Mouse (Mus musculus) cerebellum, adult 11 months (tissue): ENCODE data around the gene Tmem131l.

Experiments
- DNase-seq: peaks from one replicate; pipeline ENCODE4 v3.0.0; 2022

Gene Tmem131l

GRCm38 (mm10) chr3:84039646-84040475 is at the start of gene Tmem131l:
Gene Tmem131l, minus strand, starts transcription at chr3:84040175.
- DNase-seq: peak; percentile 66

- DNase-seq: no peak
These were observed 46.9 kb upstream of the Tmem131l start for GRCm38 (mm10) chr3:84086921-84087320.

GRCm38 (mm10) chr3:84086337-84086736 is 46.4 kb upstream of the Tmem131l start:
- DNase-seq: no peak

GRCm38 (mm10) chr3:84085429-84085828 is 45.5 kb upstream of the Tmem131l start:
- DNase-seq: no peak

GRCm38 (mm10) chr3:84081208-84081722 is 41.3 kb upstream of the Tmem131l start:
- DNase-seq: no peak

- no peak for DNase-seq
These were observed 40.1 kb upstream of the Tmem131l start for GRCm38 (mm10) chr3:84080074-84080473.

- DNase-seq: no peak
These were observed 37.5 kb upstream of the Tmem131l start for GRCm38 (mm10) chr3:84077505-84077904.

- DNase-seq: no peak
These were observed 36.8 kb upstream of the Tmem131l start for GRCm38 (mm10) chr3:84076543-84077332.

GRCm38 (mm10) chr3:84075516-84075915 is 35.5 kb upstream of the Tmem131l start:
- DNase-seq: no peak

GRCm38 (mm10) chr3:84074777-84075176 is 34.8 kb upstream of the Tmem131l start:
- no peak for DNase-seq

GRCm38 (mm10) chr3:84071641-84072040 is 31.7 kb upstream of the Tmem131l start:
- DNase-seq: no peak

GRCm38 (mm10) chr3:84070811-84071210 is 30.8 kb upstream of the Tmem131l start:
- DNase-seq: no peak

- DNase-seq: no peak
These were observed 29.1 kb upstream of the Tmem131l start for GRCm38 (mm10) chr3:84068831-84069709.

- no peak for DNase-seq
These were observed 25.9 kb upstream of the Tmem131l start for GRCm38 (mm10) chr3:84065825-84066224.

- no peak for DNase-seq
These were observed 23.5 kb upstream of the Tmem131l start for GRCm38 (mm10) chr3:84063369-84063914.

- DNase-seq: no peak
These were observed 21.8 kb upstream of the Tmem131l start for GRCm38 (mm10) chr3:84061523-84062453.

- DNase-seq: no peak
These were observed 21.0 kb upstream of the Tmem131l start for GRCm38 (mm10) chr3:84060946-84061345.

GRCm38 (mm10) chr3:84060128-84060527 is 20.2 kb upstream of the Tmem131l start:
- no peak for DNase-seq

GRCm38 (mm10) chr3:84059676-84060075 is 19.7 kb upstream of the Tmem131l start:
- no peak for DNase-seq

GRCm38 (mm10) chr3:84059261-84059660 is 19.3 kb upstream of the Tmem131l start:
- no peak for DNase-seq

- DNase-seq: no peak
These were observed 8.8 kb upstream of the Tmem131l start for GRCm38 (mm10) chr3:84048729-84049175.
